Mouse (Mus musculus): Measurements from ENCODE around the gene Lcn5. TPM values are rescaled to one million over a fixed set of nuclear protein-coding genes. Genes with fewer than 3 reads are reported as not detected.
A peak's percentile ranks its signal among the peaks of the same experiment; 100 is the strongest.

Gene Lcn5
- polyA plus RNA-seq (2016; fragmentation: Nextera tagmentation; extraction: Ambion mirVana), result not detected in 2 replicates

DNA sequence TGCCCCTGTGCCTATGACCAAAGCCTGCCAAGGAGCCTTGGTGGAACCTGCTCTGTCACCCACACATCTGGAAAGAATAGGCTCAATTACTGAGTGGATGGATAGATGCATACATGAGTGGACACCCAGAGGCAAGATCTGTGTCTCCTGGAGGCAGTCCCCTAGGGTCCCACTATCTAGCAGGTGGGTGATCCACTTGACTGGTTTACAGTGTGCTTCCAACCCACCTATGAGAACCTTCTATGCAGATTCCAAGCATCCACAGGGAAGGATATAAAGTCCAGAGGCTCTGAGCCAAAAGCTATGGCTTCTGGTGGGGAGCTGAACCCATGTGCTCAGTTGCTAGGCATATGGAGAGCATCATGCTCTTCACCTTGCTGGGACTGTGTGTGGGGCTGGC lies at the start of gene Lcn5:
Gene Lcn5 (plus strand): TSS at position 301 of the 400 bp plus-strand sequence.
- H3K27ac ChIP-seq, result no peak within 1 kb of the TSS
- DNase-seq (ENCODE audit: low spot score), result no peak
- no peaks in the 10 kb centered on the region for H3K36me3 ChIP-seq
- H3K4me3 ChIP-seq, result no peak within 1 kb of the TSS
- no peaks in the 10 kb centered on the region for H3K27me3 ChIP-seq (ENCODE audit: insufficient read depth, poor library complexity, severe bottlenecking)
- H3K4me1 ChIP-seq (replicated peaks), result no peaks in the 10 kb centered on the region
- no peaks in the 10 kb centered on the region for H3K9me3 ChIP-seq

DNA sequence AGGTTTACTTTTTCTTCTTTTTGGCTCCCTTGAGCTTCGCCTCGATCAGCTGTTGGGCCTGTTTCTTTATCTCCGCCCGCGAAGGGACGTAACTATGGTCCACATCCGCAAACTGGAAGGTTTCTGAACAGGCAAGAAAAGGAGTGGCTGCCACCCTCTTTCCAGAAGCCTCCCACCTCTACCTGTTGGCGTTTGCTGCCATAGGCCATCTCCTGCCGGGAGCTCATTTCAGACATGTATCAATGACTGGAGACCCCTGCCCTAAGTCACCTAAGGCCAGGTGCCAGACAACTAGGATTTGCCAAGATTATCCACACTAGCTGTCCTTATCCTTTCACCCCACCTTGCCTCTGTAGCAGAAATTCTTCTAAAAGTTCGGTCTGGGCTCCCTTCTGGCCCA lies 49.1 kb upstream of the Lcn5 start:
- peaks cover 14% of the 10 kb centered on the region for H3K36me3 ChIP-seq
- peaks cover 29% of the 10 kb centered on the region for H3K4me1 ChIP-seq (replicated peaks)
- peak overlapping the region; percentile 98 for H3K27ac ChIP-seq
- 72% methylated on average over 10 of the region's 10 CpGs for WGBS
- peaks cover 51% of the 10 kb centered on the region for H3K27me3 ChIP-seq (ENCODE audit: insufficient read depth, poor library complexity, severe bottlenecking)
- no peak for DNase-seq (ENCODE audit: low spot score)
- H3K9me3 ChIP-seq, result no peaks in the 10 kb centered on the region
- H3K4me3 ChIP-seq, result peak overlapping the region; percentile 100

DNA sequence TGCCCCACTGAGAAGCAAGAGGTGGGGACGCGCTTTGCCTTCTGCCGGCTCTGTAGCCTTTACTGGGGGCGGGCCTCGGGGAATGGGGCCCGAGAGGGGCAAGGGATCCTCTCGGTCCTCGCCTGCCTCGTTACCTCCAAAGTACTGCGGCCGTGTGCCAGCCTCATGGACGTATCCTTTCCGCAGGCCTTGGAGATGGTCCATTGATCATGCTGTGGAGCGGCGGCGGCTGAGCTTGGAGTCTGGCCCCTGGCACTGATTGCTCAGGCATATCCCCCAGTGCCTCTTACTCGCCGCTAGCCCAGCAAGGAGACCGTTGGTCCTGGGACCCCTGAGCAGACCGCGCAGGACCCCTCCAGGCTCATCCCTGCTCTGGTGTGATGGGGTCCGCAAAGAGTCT lies 41.4 kb upstream of the Lcn5 start:
- Histone ChIP-seq H3K27me3 (ENCODE audit: insufficient read depth, poor library complexity, severe bottlenecking) (peaks cover 88% of the 10 kb centered on the region), H3K27ac (no peak overlapping the region), H3K9me3 (no peaks in the 10 kb centered on the region), H3K36me3 (no peaks in the 10 kb centered on the region), H3K4me3 (peak overlapping the region; percentile 18; the same call in 1 of the 2 replicates), H3K4me1 (replicated peaks) (peaks cover 14% of the 10 kb centered on the region)
- WGBS, result 25% methylated on average over 22 of the region's 22 CpGs
- DNase-seq (ENCODE audit: low spot score), result no peak

DNA sequence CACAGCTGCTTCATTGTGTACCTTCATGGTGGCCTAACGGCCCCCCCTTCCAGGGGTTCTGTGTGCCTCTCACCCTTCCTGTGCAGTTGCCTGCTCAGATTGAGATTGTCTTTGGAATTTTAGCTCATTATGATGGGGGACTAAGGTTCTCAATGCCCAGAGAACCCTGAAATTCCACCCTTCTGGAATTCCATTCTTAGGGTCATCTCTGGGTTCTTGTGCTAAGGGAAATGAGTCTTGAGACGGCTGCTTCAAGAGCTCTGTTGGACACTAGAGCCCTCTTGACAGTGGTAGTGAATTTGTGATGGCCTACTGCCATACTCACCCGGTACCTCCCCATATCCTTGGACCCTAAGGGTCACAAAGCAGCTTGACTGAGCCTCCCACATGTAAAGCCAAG lies 40.2 kb upstream of the Lcn5 start, which contains the start of gene Ccdc183:
Gene Ccdc183 (minus strand): TSS at position 101 of the 400 bp plus-strand sequence.
- H3K27me3 ChIP-seq (ENCODE audit: insufficient read depth, poor library complexity, severe bottlenecking), result peaks cover 76% of the 10 kb centered on the region

GRCm38 (mm10) chr2:25620386-25620785 lies 37.4 kb upstream of the Lcn5 start:
- H3K9me3 ChIP-seq, result no peaks in the 10 kb centered on the region
- H3K27me3 ChIP-seq (ENCODE audit: insufficient read depth, poor library complexity, severe bottlenecking), result peaks cover 51% of the 10 kb centered on the region
- DNase-seq (ENCODE audit: low spot score), result no peak
- peaks cover 20% of the 10 kb centered on the region for H3K4me1 ChIP-seq (replicated peaks)
- no peak overlapping the region for H3K4me3 ChIP-seq
- 73% methylated on average over 6 of the region's 6 CpGs for WGBS
- no peak overlapping the region for H3K27ac ChIP-seq
- no peaks in the 10 kb centered on the region for H3K36me3 ChIP-seq

More for the DNA sequence above, 40.2 kb upstream of the Lcn5 start, which contains the start of gene Ccdc183:
- Histone ChIP-seq H3K4me3 (peak within 1 kb of the TSS; percentile 18; the same call in 1 of the 2 replicates), H3K9me3 (no peaks in the 10 kb centered on the region), H3K36me3 (no peaks in the 10 kb centered on the region), H3K4me1 (replicated peaks) (peaks cover 20% of the 10 kb centered on the region), H3K27ac (no peak within 1 kb of the TSS)
- 84% methylated on average over 3 of the region's 3 CpGs for WGBS
- DNase-seq (ENCODE audit: low spot score), result no peak

DNA sequence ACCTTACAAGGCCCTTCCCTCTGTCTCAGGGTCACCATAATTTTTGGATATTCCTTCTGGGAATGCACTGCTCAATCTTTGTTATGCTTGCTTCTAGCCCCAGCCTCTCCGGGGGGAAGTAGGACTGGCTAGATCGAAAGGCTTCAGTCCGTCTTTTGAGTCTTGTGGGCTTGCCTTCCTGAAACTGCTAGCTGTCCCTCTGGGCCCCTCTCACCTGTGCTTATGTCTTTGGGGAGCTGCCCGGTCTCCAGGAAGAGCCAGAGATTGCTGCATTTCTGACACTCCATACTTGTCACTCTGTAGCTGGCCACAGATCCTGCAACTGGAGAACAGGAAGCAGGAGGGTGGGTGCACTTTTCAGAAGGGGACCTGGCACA lies 36.9 kb upstream of the Lcn5 start:
- Histone ChIP-seq H3K27me3 (ENCODE audit: insufficient read depth, poor library complexity, severe bottlenecking) (peaks cover 49% of the 10 kb centered on the region), H3K4me1 (replicated peaks) (peaks cover 20% of the 10 kb centered on the region), H3K27ac (no peak overlapping the region), H3K36me3 (no peaks in the 10 kb centered on the region), H3K4me3 (no peak overlapping the region), H3K9me3 (no peaks in the 10 kb centered on the region)
- DNase-seq (ENCODE audit: low spot score), result no peak
- WGBS, result 88% methylated on average over 4 of the region's 4 CpGs

DNA sequence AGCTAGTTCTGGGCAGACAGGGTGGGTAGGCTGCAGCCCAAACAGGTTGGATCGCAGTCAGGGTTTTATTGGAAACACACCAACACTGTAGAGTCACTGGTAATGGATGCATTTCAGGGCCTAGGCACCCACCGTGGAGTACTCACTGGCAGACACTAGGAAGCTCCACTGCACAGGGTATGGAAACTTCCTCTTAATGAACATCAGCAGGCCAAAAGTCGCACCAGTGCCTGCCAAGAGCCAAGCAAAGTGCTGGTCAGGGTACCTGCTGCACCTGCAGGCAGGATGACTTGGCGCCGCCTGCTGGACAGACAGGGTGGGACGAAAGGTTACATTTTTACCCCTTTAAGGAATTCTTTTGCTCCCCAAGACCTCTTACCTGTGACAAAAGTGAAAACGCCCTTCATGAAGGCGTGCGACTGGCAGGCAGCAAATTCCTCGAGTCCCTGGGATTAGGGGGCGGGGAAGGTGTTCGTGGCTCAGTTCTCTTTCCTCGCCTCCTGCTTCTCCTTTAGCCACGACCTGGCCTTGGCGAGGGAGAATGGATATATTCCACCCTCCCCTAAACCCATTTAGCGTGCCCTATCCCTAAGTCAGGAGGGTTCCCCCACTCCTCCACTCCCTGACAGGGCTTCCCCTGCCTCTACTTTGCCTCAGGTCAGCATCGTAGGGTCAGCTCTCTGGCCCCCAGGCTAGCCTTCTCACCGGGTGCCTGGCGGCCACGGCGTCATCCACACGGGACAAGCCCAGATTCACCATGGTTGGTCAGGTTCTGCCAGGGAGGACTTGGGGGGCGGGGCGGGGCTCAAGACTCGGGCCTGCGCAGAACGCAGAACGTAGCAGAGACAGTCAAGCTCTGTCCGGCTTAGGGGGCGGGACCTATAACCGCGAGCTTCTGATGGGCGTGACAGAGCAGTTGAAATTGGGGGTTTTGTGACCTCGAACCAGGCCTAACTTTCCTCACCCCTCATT lies 36.2 kb upstream of the Lcn5 start, which contains the start of gene Tmem141:
Gene Tmem141 (minus strand): TSS at position 777 of the 972 bp plus-strand sequence.
- Histone ChIP-seq H3K36me3 (no peaks in the 10 kb centered on the region), H3K27ac (peak within 1 kb of the TSS; percentile 80), H3K4me3 (peak within 1 kb of the TSS; percentile 59), H3K4me1 (replicated peaks) (peaks cover 15% of the 10 kb centered on the region), H3K27me3 (ENCODE audit: insufficient read depth, poor library complexity, severe bottlenecking) (peaks cover 45% of the 10 kb centered on the region), H3K9me3 (no peaks in the 10 kb centered on the region)
- DNase-seq (ENCODE audit: low spot score), result peak; percentile 83
- 7% methylated on average over 34 of the region's 34 CpGs for WGBS

- H3K9me3 ChIP-seq, result no peaks in the 10 kb centered on the region
- H3K4me3 ChIP-seq, result no peak overlapping the region
- no peak for DNase-seq (ENCODE audit: low spot score)
- H3K4me1 ChIP-seq (replicated peaks), result peaks cover 16% of the 10 kb centered on the region
- 64% methylated on average over 5 of the region's 5 CpGs for WGBS
- H3K27me3 ChIP-seq (ENCODE audit: insufficient read depth, poor library complexity, severe bottlenecking), result peaks cover 8% of the 10 kb centered on the region; the same call in 1 of the 2 replicates
- H3K27ac ChIP-seq, result no peak overlapping the region
- H3K36me3 ChIP-seq, result no peaks in the 10 kb centered on the region
Observed at GRCm38 (mm10) chr2:25625986-25626385, 31.8 kb upstream of the Lcn5 start.

DNA sequence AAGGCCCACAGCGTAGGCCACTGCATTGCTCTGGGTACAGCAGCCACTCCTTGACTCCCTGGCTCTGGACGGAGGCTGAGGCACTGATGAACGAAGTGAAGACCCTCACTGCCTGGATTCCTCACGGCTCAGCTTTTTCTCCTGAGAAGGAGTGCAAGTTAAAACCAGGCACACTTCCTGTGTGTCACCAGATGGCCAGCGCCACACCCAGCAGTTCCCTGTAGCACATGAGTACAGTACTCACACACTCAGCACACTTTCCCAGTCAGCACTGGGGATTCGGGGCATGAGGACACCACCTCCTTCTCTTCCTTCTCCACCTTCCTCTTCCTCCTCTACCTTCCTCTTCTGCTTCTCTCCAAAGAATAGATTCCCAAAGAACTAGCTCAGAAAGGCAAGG lies 29.9 kb upstream of the Lcn5 start, which contains the start of gene Fcna:
Gene Fcna (minus strand): TSS at position 220 of the 400 bp plus-strand sequence.
- H3K27me3 ChIP-seq (ENCODE audit: insufficient read depth, poor library complexity, severe bottlenecking), result peaks cover 8% of the 10 kb centered on the region; the same call in 1 of the 2 replicates
- no peaks in the 10 kb centered on the region for H3K9me3 ChIP-seq
- 0 out of 2 replicates have a peak within 1 kb of the TSS, but pooled peaks have one; percentile 8 for H3K27ac ChIP-seq
- H3K4me1 ChIP-seq (replicated peaks), result peaks cover 6% of the 10 kb centered on the region
- H3K4me3 ChIP-seq, result no peak within 1 kb of the TSS
- 81% methylated on average over 6 of the region's 6 CpGs for WGBS
- H3K36me3 ChIP-seq, result no peaks in the 10 kb centered on the region
- DNase-seq (ENCODE audit: low spot score), result no peak

GRCm38 (mm10) chr2:25628738-25629137 lies 29.0 kb upstream of the Lcn5 start:
- DNase-seq (ENCODE audit: low spot score), result no peak
- Histone ChIP-seq H3K4me1 (replicated peaks) (peaks cover 6% of the 10 kb centered on the region), H3K36me3 (no peaks in the 10 kb centered on the region), H3K27ac (0 out of 2 replicates have a peak overlapping the region, but pooled peaks have one; percentile 8), H3K27me3 (ENCODE audit: insufficient read depth, poor library complexity, severe bottlenecking) (peaks cover 5% of the 10 kb centered on the region; the same call in 1 of the 2 replicates), H3K9me3 (no peaks in the 10 kb centered on the region), H3K4me3 (no peak overlapping the region)
- WGBS, result 37% methylated on average over 4 of the region's 4 CpGs

- H3K4me1 ChIP-seq (replicated peaks), result peaks cover 4% of the 10 kb centered on the region
- H3K4me3 ChIP-seq, result no peak overlapping the region
- no peaks in the 10 kb centered on the region for H3K36me3 ChIP-seq
- H3K27me3 ChIP-seq (ENCODE audit: insufficient read depth, poor library complexity, severe bottlenecking), result no peaks in the 10 kb centered on the region
- no peak for DNase-seq (ENCODE audit: low spot score)
- WGBS, result 86% methylated on average over 3 of the region's 3 CpGs
- no peak overlapping the region for H3K27ac ChIP-seq
- H3K9me3 ChIP-seq, result no peaks in the 10 kb centered on the region
Observed at GRCm38 (mm10) chr2:25633616-25634015, 24.1 kb upstream of the Lcn5 start.

DNA sequence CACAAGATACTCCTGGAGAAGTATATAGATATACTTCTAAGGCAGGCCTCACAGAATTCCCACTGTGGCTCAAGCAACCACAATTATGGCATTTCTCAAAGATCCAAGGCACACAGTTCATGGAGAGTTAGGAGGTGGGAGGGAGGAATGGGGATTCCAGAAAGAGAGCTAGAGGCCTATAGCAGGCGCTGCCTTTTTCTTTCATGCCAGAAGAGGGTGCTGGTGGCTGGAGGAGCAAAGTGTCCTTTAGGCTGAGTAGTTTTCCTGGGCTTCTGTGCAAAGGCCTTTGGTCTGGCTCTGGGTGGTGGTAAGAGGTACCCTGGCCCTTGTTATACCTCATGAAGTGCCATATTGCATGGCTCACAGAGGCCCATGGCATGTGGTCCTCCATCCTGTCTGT lies 23.7 kb upstream of the Lcn5 start:
- 45% methylated on average over 1 of the region's 1 CpGs for WGBS

DNA sequence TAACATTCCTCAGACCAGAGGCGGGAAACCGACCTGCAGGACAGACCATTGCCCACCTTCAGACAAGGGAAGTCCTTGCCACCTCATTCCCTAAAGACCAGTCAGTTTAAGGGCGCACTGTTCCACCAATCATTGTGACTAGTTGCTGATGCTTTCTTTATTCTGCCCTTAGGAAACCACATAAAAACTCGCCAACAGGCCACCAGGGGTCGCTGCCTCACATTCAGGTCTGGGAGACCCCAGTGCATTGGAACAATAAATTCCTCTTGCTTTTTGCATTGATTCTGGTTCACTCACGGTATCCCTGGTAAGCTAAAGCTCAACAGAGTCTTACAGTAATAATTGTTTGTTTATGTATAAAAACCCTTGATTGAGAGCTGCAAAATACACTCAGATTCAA lies 17.9 kb upstream of the Lcn5 start:
- no peak overlapping the region for H3K4me3 ChIP-seq
- H3K9me3 ChIP-seq, result no peaks in the 10 kb centered on the region
- no peak overlapping the region for H3K27ac ChIP-seq
- H3K4me1 ChIP-seq (replicated peaks), result no peaks in the 10 kb centered on the region
- 22% methylated on average over 6 of the region's 6 CpGs for WGBS
- H3K36me3 ChIP-seq, result no peaks in the 10 kb centered on the region
- no peaks in the 10 kb centered on the region for H3K27me3 ChIP-seq (ENCODE audit: insufficient read depth, poor library complexity, severe bottlenecking)
- DNase-seq (ENCODE audit: low spot score), result peak; percentile 54

More for the DNA sequence above, 23.7 kb upstream of the Lcn5 start:
- Histone ChIP-seq H3K36me3 (no peaks in the 10 kb centered on the region), H3K27me3 (ENCODE audit: insufficient read depth, poor library complexity, severe bottlenecking) (no peaks in the 10 kb centered on the region), H3K27ac (no peak overlapping the region), H3K4me1 (replicated peaks) (no peaks in the 10 kb centered on the region), H3K4me3 (no peak overlapping the region), H3K9me3 (no peaks in the 10 kb centered on the region)
- no peak for DNase-seq (ENCODE audit: low spot score)

All from hindbrain, embryonic 10.5 days (tissue).